Mouse (Mus musculus) c-Kit-negative CD71-positive TER-119-positive erythroid progenitor cells, embryonic 14.5 days (primary cell): ENCODE data around the gene Ift172.

Source experiments
- DNase-seq: peaks from one replicate; pipeline ENCODE4 v3.0.0-alpha.2; 2013; ENCODE audit warnings: low read depth, low spot score

Ift172 gene

GRCm38 (mm10) chr5:31257616-31258015, 33.3 kb downstream of the Ift172 start:
- DNase-seq: no peak

GRCm38 (mm10) chr5:31255971-31256370, 34.9 kb downstream of the Ift172 start:
- DNase-seq: no peak

- no peak for DNase-seq
Observed at GRCm38 (mm10) chr5:31255381-31255780, 35.5 kb downstream of the Ift172 start.

- no peak for DNase-seq
Observed at GRCm38 (mm10) chr5:31254901-31255300, 36.0 kb downstream of the Ift172 start.

GRCm38 (mm10) chr5:31254452-31254851, 36.5 kb downstream of the Ift172 start:
- DNase-seq: no peak

GRCm38 (mm10) chr5:31253806-31254205, 37.1 kb downstream of the Ift172 start:
- no peak for DNase-seq

GRCm38 (mm10) chr5:31252795-31253545, 37.9 kb downstream of the Ift172 start:
- DNase-seq: no peak

- DNase-seq: no peak
Observed at GRCm38 (mm10) chr5:31252151-31252550, 38.8 kb downstream of the Ift172 start.

GRCm38 (mm10) chr5:31251541-31252101, 39.3 kb downstream of the Ift172 start, which contains the start of gene Krtcap3:
Krtcap3 (plus strand) TSS chr5:31251691.
- no peak for DNase-seq

GRCm38 (mm10) chr5:31250716-31251115, 40.2 kb downstream of the Ift172 start:
- no peak for DNase-seq

- DNase-seq: peak; percentile 5
Observed at GRCm38 (mm10) chr5:31242191-31242590, 48.7 kb downstream of the Ift172 start.

- no peak for DNase-seq
Observed at GRCm38 (mm10) chr5:31241522-31242034, 49.3 kb downstream of the Ift172 start.

GRCm38 (mm10) chr5:31240637-31241521, 50.0 kb downstream of the Ift172 start, which contains the start of the genes Nrbp1 and Gm9970:
Nrbp1 (plus strand) TSS chr5:31240864.
Gm9970 (minus strand) TSS chr5:31241232.
- DNase-seq: peak; percentile 92

GRCm38 (mm10) chr5:31226641-31227040, 64.3 kb downstream of the Ift172 start:
- no peak for DNase-seq

- DNase-seq: no peak
Observed at GRCm38 (mm10) chr5:31222696-31223095, 68.2 kb downstream of the Ift172 start.

GRCm38 (mm10) chr5:31221304-31221945, 69.5 kb downstream of the Ift172 start:
- peak; percentile 60 for DNase-seq

GRCm38 (mm10) chr5:31220448-31221303, 70.2 kb downstream of the Ift172 start, which contains the start of gene Ppm1g:
Ppm1g (minus strand) TSS chr5:31220687.
- peak; percentile 94 for DNase-seq

- DNase-seq: peak; percentile 42
Observed at GRCm38 (mm10) chr5:31219911-31220447, 70.9 kb downstream of the Ift172 start.

GRCm38 (mm10) chr5:31219474-31219873, 71.4 kb downstream of the Ift172 start:
- no peak for DNase-seq

GRCm38 (mm10) chr5:31219070-31219469, 71.8 kb downstream of the Ift172 start:
- peak; percentile 56 for DNase-seq
